ENCODE assay signal across 10 mouse cellular contexts in genomic region chr6:88500405-88500767, GRCm38 (mm10). TPM values are rescaled to one million over a fixed set of nuclear protein-coding genes. Genes with fewer than 3 reads are reported as not detected.
DNase-seq lines count a peak whose midpoint lies in the region; ATAC-seq and TF ChIP-seq lines count a peak whose summit lies in the region.
"Had no signal": no experiment of that assay in that cellular context is flagged by ENCODE, and none has a peak within 500 bp of the region (broad histone marks: within the 10 kb centered on the region; RNA-seq: fewer than 3 reads in every experiment).

No protein-coding gene starts in this region.

- no peak for TF ChIP-seq POLR2A in MEL (IDR thresholded peaks at IDR 0.05; ENCODE audit: control insufficient read depth in 1 of 2, insufficient read depth in 1 of 2, low read depth in 1 of 2, low read length in 2 of 2, poor library complexity in 1 of 2)

- peaks cover 4 to 19% of the 10 kb centered on the region in 2 experiments; a peak in 3 of 4 replicates for H3K4me1 ChIP-seq in heart, embryonic 14.5 days (ENCODE audit: control insufficient read depth in 2 of 2, insufficient read depth in 2 of 2, low read length in 2 of 2)
- peaks cover 11 to 39% of the 10 kb centered on the region in 2 experiments for H3K4me1 ChIP-seq in MEL (ENCODE audit: control insufficient read depth in 1 of 2, insufficient read depth in 2 of 2, low read length in 2 of 2)
- no peaks in the 10 kb centered on the region; the same call in 1 of the 2 replicates for H3K4me1 ChIP-seq in hindbrain, embryonic 11.5 days (replicated peaks; ENCODE audit: control insufficient read depth, insufficient read depth, low read length)
- H3K4me1 ChIP-seq in midbrain, embryonic 11.5 days (ENCODE audit: control insufficient read depth, insufficient read depth, low read length), result peaks cover 5% of the 10 kb centered on the region; the same call in 1 of the 2 replicates

- TF ChIP-seq EP300 in MEL (IDR thresholded peaks at IDR 0.05; ENCODE audit: low read depth in 1 of 2, low read length in 2 of 2), result 0 out of 4 replicates have a peak, but pooled peaks of 1 of the 2 experiments have one; percentile 31

- no peaks in the 10 kb centered on the region for H3K79me2 ChIP-seq in MEL (ENCODE audit: control insufficient read depth, insufficient read depth, low read length, poor library complexity)

- no peak for TF ChIP-seq CTCF in MEL (IDR thresholded peaks at IDR 0.05 in 2 of 3, conservative IDR thresholded peaks at IDR 0.05 in 1 of 3; ENCODE audit: control insufficient read depth in 1 of 3, insufficient read depth in 1 of 3, low read depth in 2 of 3, low read length in 3 of 3, poor library complexity in 1 of 3, severe bottlenecking in 1 of 3)

- no peak for ATAC-seq in heart, embryonic 14.5 days (ENCODE audit: insufficient number of reproducible peaks, insufficient read depth, low FRiP score, low read depth)
- ATAC-seq in hindbrain, embryonic 11.5 days (ENCODE audit: low FRiP score), result no peak
- no peak; the same call in 1 of the 2 replicates for ATAC-seq in midbrain, embryonic 11.5 days (ENCODE audit: low FRiP score)
- ATAC-seq in monocyte, adult 5-6 weeks (replicated peaks; ENCODE audit: insufficient number of reproducible peaks, low FRiP score, low TSS enrichment, poor library complexity, severe bottlenecking), result no peak

- TF ChIP-seq RAD21 in MEL (IDR thresholded peaks at IDR 0.05; ENCODE audit: low read depth, low read length), result no peak

- intact Hi-C loops in heart, postnatal 10 days (cut with DNase I), result loop anchor here (2.0 kb wide), 1 partner anchor 388 kb away; no protein-coding TSS in a partner anchor

- DNase-seq in heart, postnatal 10 days, result no peak
- peak; percentile 27 for DNase-seq in MEL (ENCODE audit: low read depth, low spot score)
- DNase-seq in hindbrain, embryonic 11.5 days (ENCODE audit: low spot score), result no peak
- DNase-seq in midbrain, embryonic 11.5 days (ENCODE audit: low spot score, missing footprints), result peak; percentile 86
- no peak for DNase-seq in right cerebral cortex, adult 18-20 months
- DNase-seq in kidney, adult 9 months, result no peak
- DNase-seq: thymus, adult 18-20 months had no signal

- WGBS in heart, embryonic 14.5 days, result 6% methylated on average over 3 of the region's 3 CpGs
- 8% methylated on average over 3 of the region's 3 CpGs for WGBS in hindbrain, embryonic 11.5 days
- 8% methylated on average over 3 of the region's 3 CpGs for WGBS in midbrain, embryonic 11.5 days

- H3K27ac ChIP-seq in heart, embryonic 14.5 days (replicated peaks in 1 of 2; ENCODE audit: control insufficient read depth in 1 of 2, insufficient read depth in 1 of 2, low read depth in 2 of 2, low read length in 2 of 2), result no peak overlapping the region
- H3K27ac ChIP-seq in MEL (ENCODE audit: control insufficient read depth, low read depth, low read length), result no peak overlapping the region; the same call in 1 of the 2 replicates
- no peak overlapping the region for H3K27ac ChIP-seq in hindbrain, embryonic 11.5 days (ENCODE audit: low read depth, low read length)
- no peak overlapping the region for H3K27ac ChIP-seq in midbrain, embryonic 11.5 days (ENCODE audit: low read depth, low read length)
- H3K27ac ChIP-seq: macrophage had no signal

- H3K27me3 ChIP-seq in heart, embryonic 14.5 days (ENCODE audit: control insufficient read depth, insufficient read depth, low read length), result no peaks in the 10 kb centered on the region
- no peaks in the 10 kb centered on the region for H3K27me3 ChIP-seq in MEL (ENCODE audit: control insufficient read depth in 1 of 2, insufficient read depth in 2 of 2, low read length in 2 of 2)
- H3K27me3 ChIP-seq in hindbrain, embryonic 11.5 days (ENCODE audit: control insufficient read depth, insufficient read depth, low read length), result no peaks in the 10 kb centered on the region
- no peaks in the 10 kb centered on the region for H3K27me3 ChIP-seq in midbrain, embryonic 11.5 days (ENCODE audit: control insufficient read depth, insufficient read depth, low read length)

- peak overlapping the region; percentile 81 for H3K4me2 ChIP-seq in heart, embryonic 14.5 days (ENCODE audit: low read length)
- H3K4me2 ChIP-seq in hindbrain, embryonic 11.5 days (replicated peaks; ENCODE audit: low read depth, low read length), result peak overlapping the region; percentile 85
- peak overlapping the region; percentile 95 for H3K4me2 ChIP-seq in midbrain, embryonic 11.5 days

- peak overlapping the region; percentile 48 to 65 for H3K4me3 ChIP-seq in heart, embryonic 14.5 days (ENCODE audit: control insufficient read depth in 1 of 2, insufficient read depth in 1 of 2, low read depth in 1 of 2, low read length in 2 of 2)
- H3K4me3 ChIP-seq in MEL (ENCODE audit: control insufficient read depth in 1 of 2, insufficient read depth in 1 of 2, low read depth in 2 of 2, low read length in 2 of 2), result peak overlapping the region; percentile 44 to 47; a peak in 3 of 4 replicates
- H3K4me3 ChIP-seq in hindbrain, embryonic 11.5 days (ENCODE audit: low read depth, low read length), result peak overlapping the region; percentile 41
- peak overlapping the region; percentile 46 for H3K4me3 ChIP-seq in midbrain, embryonic 11.5 days (ENCODE audit: low read depth, low read length)

- peaks cover 51% of the 10 kb centered on the region for H3K36me3 ChIP-seq in heart, embryonic 14.5 days (ENCODE audit: control insufficient read depth, insufficient read depth, low read length)
- H3K36me3 ChIP-seq in MEL (ENCODE audit: control insufficient read depth in 1 of 2, insufficient read depth in 2 of 2, low read length in 2 of 2), result peaks cover 2 to 21% of the 10 kb centered on the region in 2 experiments
- peaks cover 9% of the 10 kb centered on the region for H3K36me3 ChIP-seq in hindbrain, embryonic 11.5 days (ENCODE audit: control insufficient read depth, insufficient read depth, low read length)
- peaks cover 20% of the 10 kb centered on the region for H3K36me3 ChIP-seq in midbrain, embryonic 11.5 days (ENCODE audit: control insufficient read depth, insufficient read depth, low read length)

- no peaks in the 10 kb centered on the region for H3K9me3 ChIP-seq in heart, embryonic 14.5 days (ENCODE audit: control insufficient read depth, low read length)
- no peaks in the 10 kb centered on the region for H3K9me3 ChIP-seq in MEL (replicated peaks; ENCODE audit: insufficient read depth, low read length)
- no peaks in the 10 kb centered on the region for H3K9me3 ChIP-seq in hindbrain, embryonic 11.5 days (ENCODE audit: control insufficient read depth, low read length)
- no peaks in the 10 kb centered on the region for H3K9me3 ChIP-seq in midbrain, embryonic 11.5 days (ENCODE audit: control insufficient read depth, low read length)

- H3K9ac ChIP-seq in heart, embryonic 14.5 days (ENCODE audit: low read length), result peak overlapping the region; percentile 68
- peak overlapping the region; percentile 65 for H3K9ac ChIP-seq in MEL (ENCODE audit: control insufficient read depth, low read depth, low read length, poor library complexity, severe bottlenecking)
- H3K9ac ChIP-seq in hindbrain, embryonic 11.5 days (ENCODE audit: low read depth, low read length), result peak overlapping the region; percentile 52; the same call in 1 of the 2 replicates
- peak overlapping the region; percentile 67 for H3K9ac ChIP-seq in midbrain, embryonic 11.5 days (ENCODE audit: low read length)

TF ChIP-seq in MEL, 35 proteins besides CTCF, POLR2A, EP300 and RAD21:
- TF ChIP-seq ELF1 (IDR thresholded peaks at IDR 0.05; ENCODE audit: low read depth, low read length) (no peak), HCFC1 (IDR thresholded peaks at IDR 0.05; ENCODE audit: low read depth, low read length) (no peak), NELFE (IDR thresholded peaks at IDR 0.05; ENCODE audit: low read depth, low read length) (no peak), JUND (IDR thresholded peaks at IDR 0.05; ENCODE audit: low read depth, low read length) (no peak), MAZ (IDR thresholded peaks at IDR 0.05; ENCODE audit: low read depth, low read length) (0 out of 2 replicates have a peak, but pooled peaks have one; percentile 12), GATA1 (IDR thresholded peaks at IDR 0.05; ENCODE audit: low read depth, low read length) (peak; percentile 44), MAFK (IDR thresholded peaks at IDR 0.05; ENCODE audit: borderline replicate concordance, low read depth, low read length) (no peak)

RNA-seq across cellular contexts. Expression of gene Sec61a1, which starts 18.3 kb away (rescaled TPM):
- 161 and 166 TPM in 2 replicates for polyA plus RNA-seq in heart, embryonic 14.5 days (2014; fragmentation: Nextera tagmentation; extraction: Ambion mirVana)
- 10 to 100 TPM; 89.4 to 89.9 TPM for total RNA-seq in heart, postnatal 10 days (2021)
- 249 and 277 TPM in 2 replicates for total RNA-seq in MEL (2012; rRNA removed)
- 100 to 1,000 TPM; 111 to 161 TPM for polyA plus RNA-seq in MEL (2012; ENCODE audit: insufficient read depth in 1 of 2, insufficient read length in 2 of 2, low read depth in 1 of 2, low replicate concordance in 2 of 2, missing spikeins in 1 of 2)
- 139 and 164 TPM in 2 replicates for polyA plus RNA-seq in hindbrain, embryonic 11.5 days (2014; fragmentation: Nextera tagmentation; extraction: Ambion mirVana)
- 152 and 165 TPM in 2 replicates for polyA plus RNA-seq in midbrain, embryonic 11.5 days (2014; fragmentation: Nextera tagmentation; extraction: Ambion mirVana)
- total RNA-seq in monocyte, adult 5-6 weeks (2017), result 110 to 141 TPM (median 110 TPM) in 3 replicates

RNA-seq across cellular contexts. Expression of gene Ruvbl1, which starts 35.2 kb away (rescaled TPM):
- polyA plus RNA-seq in heart, embryonic 14.5 days (2014; fragmentation: Nextera tagmentation; extraction: Ambion mirVana), result 68.9 and 72.2 TPM in 2 replicates
- 10 to 100 TPM; 21.3 to 23.8 TPM for total RNA-seq in heart, postnatal 10 days (2021)
- 232 and 240 TPM in 2 replicates for total RNA-seq in MEL (2012; rRNA removed)
- 100 to 1,000 TPM; 146 to 238 TPM for polyA plus RNA-seq in MEL (2012; ENCODE audit: insufficient read depth in 1 of 2, insufficient read length in 2 of 2, low read depth in 1 of 2, low replicate concordance in 2 of 2, missing spikeins in 1 of 2)
- polyA plus RNA-seq in hindbrain, embryonic 11.5 days (2014; fragmentation: Nextera tagmentation; extraction: Ambion mirVana), result 149 and 163 TPM in 2 replicates
- polyA plus RNA-seq in midbrain, embryonic 11.5 days (2014; fragmentation: Nextera tagmentation; extraction: Ambion mirVana), result 164 and 165 TPM in 2 replicates
- total RNA-seq in monocyte, adult 5-6 weeks (2017), result 44.6 to 62.5 TPM (median 55.5 TPM) in 3 replicates

RNA-seq across cellular contexts. Expression of gene Eefsec, which starts 54.0 kb away (rescaled TPM):
- polyA plus RNA-seq in heart, embryonic 14.5 days (2014; fragmentation: Nextera tagmentation; extraction: Ambion mirVana), result 19.2 and 19.7 TPM in 2 replicates
- 10 to 100 TPM in 1 of 2 experiments, 1 to 10 TPM in 1; 9.8 to 11.2 TPM for total RNA-seq in heart, postnatal 10 days (2021)
- 26.2 and 27.5 TPM in 2 replicates for total RNA-seq in MEL (2012; rRNA removed)
- polyA plus RNA-seq in MEL (2012; ENCODE audit: insufficient read depth in 1 of 2, insufficient read length in 2 of 2, low read depth in 1 of 2, low replicate concordance in 2 of 2, missing spikeins in 1 of 2), result 100 to 1,000 TPM in 1 of 2 experiments, 10 to 100 TPM in 1; 40.7 to 378 TPM
- polyA plus RNA-seq in hindbrain, embryonic 11.5 days (2014; fragmentation: Nextera tagmentation; extraction: Ambion mirVana), result 34.9 and 41.9 TPM in 2 replicates
- 33.7 and 39.6 TPM in 2 replicates for polyA plus RNA-seq in midbrain, embryonic 11.5 days (2014; fragmentation: Nextera tagmentation; extraction: Ambion mirVana)
- 7.5 to 11.4 TPM (median 8.0 TPM) in 3 replicates for total RNA-seq in monocyte, adult 5-6 weeks (2017)

Comparison
In these comparisons a context has a peak if more than half of its experiments do, and no peak if none do; other contexts are left out.
1. DNase-seq: peak in MEL (single experiment) and midbrain, embryonic 11.5 days (single experiment); none in heart, postnatal 10 days (0 of 2), hindbrain, embryonic 11.5 days (single experiment), right cerebral cortex, adult 18-20 months (single experiment) and kidney, adult 9 months (single experiment).
2. Peak in every context shown above with its lines, with median percentiles within 50 percentile points of each other: H3K4me2 ChIP-seq, H3K4me3 ChIP-seq and H3K9ac ChIP-seq.